Mouse (Mus musculus): ENCODE measurements at regions not wholly inside any gene's neighbourhood (a gene's known extent, or its start where the extent isn't known, plus 50 kb on each side); places are given as distances from the start of the nearest gene placed in this dataset.
"Not testable (repeated sequence)": the region's sequence is repeated elsewhere in the genome, so short reads cannot be mapped to it uniquely, and the experiment has no call there.

- not testable (repeated sequence) for TF ChIP-seq CTCF (IDR thresholded peaks at IDR 0.05; ENCODE audit: low read depth); EP300 (optimal IDR thresholded peaks at IDR 0.05)
These were observed 257.4 kb downstream of the Antxr2 start for GRCm38 (mm10) chr5:97773451-97773850.
